Mouse (Mus musculus): ENCODE results near the gene Lim2.

- TF ChIP-seq GATA1 (IDR thresholded peaks at IDR 0.05; ENCODE audit: borderline replicate concordance, low read length) (no peak), FLI1 (IDR thresholded peaks at IDR 0.05; ENCODE audit: low read length) (no peak)
These were observed 48.2 kb downstream of the Lim2 start for GRCm38 (mm10) chr7:43475706-43476105.
